Mouse (Mus musculus) forelimb bud, embryonic 11.5 days (tissue): ENCODE results near the gene Hcrt.
A peak's percentile ranks its signal among the peaks of the same experiment; 100 is the strongest.

Source experiments
- DNase-seq: peaks from one replicate; pipeline ENCODE4 v3.0.0-alpha.2; 2012; ENCODE audit warnings: low read depth, low spot score

Hcrt gene

DNA sequence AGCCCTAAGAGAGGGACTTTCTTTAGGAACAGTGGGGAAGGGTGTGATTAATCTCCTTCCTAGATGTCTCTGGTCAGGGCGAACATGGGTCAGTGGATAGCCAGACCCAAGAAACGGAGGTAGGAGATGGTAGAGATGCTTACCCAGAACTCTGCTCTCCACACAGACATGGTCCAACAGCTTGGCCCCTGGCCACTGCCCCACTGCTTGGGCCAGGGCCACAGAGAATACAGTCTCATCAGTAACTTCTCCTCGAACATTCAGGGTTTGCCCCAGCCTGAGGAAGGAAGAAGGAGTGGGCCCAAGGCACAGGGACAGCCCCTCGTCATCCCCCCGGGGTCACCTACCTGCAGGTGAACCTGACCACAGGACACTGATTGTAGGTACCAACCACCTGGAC lies 5.1 kb upstream of the Hcrt start:
- DNase-seq: no peak

GRCm38 (mm10) chr11:100766726-100767125 lies 4.0 kb upstream of the Hcrt start:
- no peak for DNase-seq

DNA sequence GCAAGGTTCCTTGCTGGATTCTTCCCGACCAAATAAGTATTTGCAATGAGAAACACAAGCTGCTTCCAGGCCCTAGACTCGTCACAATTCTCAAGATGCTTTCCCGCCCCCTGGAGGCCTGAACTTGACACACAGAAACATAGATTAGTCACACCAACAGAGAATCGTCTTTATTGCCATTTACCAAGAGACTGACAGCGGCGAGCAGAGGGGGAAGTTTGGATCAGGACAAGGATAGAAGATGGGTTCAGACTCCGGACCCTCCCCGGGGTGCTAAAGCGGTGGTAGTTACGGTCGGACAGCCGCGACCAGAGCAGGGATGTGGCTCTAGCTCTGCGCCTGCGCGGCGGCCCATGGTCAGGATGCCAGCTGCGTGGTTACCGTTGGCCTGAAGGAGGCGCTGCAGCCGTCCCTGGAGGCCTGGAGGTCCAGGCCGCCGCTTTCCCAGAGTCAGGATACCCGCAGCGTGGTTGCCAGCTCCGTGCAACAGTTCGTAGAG lies 1.1 kb downstream of the Hcrt start:
- DNase-seq: peak; percentile 81

DNA sequence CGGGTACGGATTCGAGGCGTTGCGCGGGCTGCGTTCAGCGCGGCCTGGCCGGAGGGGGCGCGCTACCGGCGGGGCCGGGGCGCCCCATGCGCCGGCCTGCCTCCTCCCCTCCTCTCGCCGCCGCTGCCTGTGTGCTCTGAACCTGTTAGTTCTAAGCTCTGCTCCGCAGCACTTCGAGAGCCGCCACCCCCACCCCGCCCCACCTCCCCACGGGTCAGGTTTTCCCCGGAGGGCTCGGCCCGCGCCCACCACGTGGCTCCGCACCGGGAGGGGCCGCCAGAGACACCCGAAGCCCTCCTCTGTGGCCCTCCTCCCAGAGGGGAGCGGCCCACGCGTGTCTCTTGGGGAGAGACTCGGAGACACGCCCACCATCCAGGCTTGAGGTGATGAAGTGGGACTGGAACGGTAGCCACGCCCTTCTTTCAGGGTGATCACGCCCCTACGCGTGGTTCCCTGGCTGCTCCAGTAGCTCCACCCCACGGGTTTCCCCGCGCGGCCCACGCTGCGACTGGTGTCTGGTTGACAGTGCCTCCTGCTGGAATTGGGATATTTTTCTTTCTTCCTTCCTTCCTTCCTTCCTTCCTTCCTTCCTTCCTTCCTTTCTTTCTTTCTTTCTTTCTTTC lies 3.0 kb downstream of the Hcrt start, which contains the start of gene Kcnh4:
TSS of gene Kcnh4 (minus strand) at position 332 of the 623 bp plus-strand sequence.
- DNase-seq: no peak

GRCm38 (mm10) chr11:100758707-100759610 lies 3.8 kb downstream of the Hcrt start:
- DNase-seq: peak; percentile 78

DNA sequence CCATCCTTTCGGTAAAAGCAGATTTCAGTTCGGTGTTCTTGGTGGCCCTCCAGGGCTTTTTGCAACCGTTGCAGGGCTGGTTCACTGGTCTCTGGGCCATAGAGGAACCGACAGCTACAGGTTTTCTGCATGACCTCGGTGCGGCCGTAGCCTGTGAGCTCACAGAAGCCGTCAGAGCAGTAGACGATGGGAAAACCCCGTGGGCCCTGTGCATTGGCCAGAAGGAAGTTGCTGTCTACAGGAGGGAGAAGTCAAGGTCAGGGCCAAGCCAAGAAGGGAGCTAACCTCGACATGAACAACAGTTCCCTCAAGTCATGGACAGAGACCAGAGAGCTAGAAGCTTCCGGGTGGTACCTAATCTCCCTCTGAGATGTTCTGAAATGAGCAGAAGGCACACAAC lies 5.2 kb downstream of the Hcrt start:
- DNase-seq: no peak

DNA sequence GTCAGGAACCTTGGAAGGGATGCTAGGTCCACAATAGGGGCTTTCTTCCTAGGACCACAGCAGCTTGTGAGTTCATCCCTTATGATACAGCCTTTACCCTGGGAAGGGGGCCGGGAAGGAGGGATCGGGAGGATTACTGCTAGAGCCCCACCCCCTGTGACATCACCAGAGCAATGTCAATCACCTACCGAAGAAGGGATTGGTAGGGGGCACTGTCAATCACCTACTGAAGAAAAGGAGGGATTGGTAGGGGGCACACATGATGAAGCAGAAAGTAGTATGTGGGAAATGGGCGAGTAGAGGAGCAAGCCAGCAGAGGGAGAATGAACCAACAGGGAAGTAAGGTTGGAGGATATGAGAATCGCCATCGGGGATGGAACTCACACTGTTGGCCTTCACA lies 6.3 kb downstream of the Hcrt start:
- no peak for DNase-seq

DNA sequence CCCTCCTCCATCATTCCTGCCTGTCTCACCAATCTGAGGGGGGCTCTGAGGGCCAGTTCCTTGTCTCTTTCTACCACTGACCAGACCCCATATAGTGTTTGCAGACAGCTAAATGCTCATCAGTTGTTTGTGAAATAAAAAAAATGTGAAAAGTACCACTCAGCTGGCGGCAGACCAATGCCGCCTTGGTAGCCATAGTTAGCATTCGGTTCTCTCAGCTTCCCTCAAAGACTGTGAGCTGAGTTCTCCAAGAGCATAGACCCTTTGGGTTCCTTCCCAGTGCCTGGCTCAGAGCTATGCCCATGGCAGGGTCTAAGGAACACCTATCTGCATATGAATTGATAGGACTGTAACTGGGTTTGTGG lies 8.1 kb downstream of the Hcrt start:
- no peak for DNase-seq

GRCm38 (mm10) chr11:100754021-100754692 lies 8.6 kb downstream of the Hcrt start:
- DNase-seq: no peak

GRCm38 (mm10) chr11:100752294-100752693 lies 10.4 kb downstream of the Hcrt start:
- no peak for DNase-seq

DNA sequence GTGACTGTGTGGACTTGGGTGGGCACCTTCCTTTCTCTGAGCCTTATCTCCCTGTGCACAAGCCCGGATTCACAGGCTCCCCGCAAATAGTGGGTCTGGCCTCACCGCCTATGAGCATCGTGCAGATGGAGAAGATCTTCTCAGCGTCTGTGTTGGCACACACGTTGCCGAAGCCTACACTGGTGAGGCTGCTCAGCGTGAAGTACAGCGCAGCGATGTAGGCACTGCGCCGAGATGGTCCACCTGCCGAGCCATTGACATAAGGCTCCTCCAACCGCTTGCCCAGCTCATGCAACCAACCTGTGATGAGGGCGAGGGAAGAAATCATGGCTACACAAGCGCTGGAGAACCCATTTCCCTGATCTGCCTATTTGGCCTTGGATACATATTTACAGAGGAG lies 12.6 kb downstream of the Hcrt start:
- no peak for DNase-seq

- DNase-seq: no peak
These were observed 13.3 kb downstream of the Hcrt start for GRCm38 (mm10) chr11:100749469-100749868.

GRCm38 (mm10) chr11:100748620-100749019 lies 14.1 kb downstream of the Hcrt start:
- DNase-seq: no peak

- no peak for DNase-seq
These were observed 15.6 kb downstream of the Hcrt start for GRCm38 (mm10) chr11:100747114-100747513.

GRCm38 (mm10) chr11:100746546-100746945 lies 16.2 kb downstream of the Hcrt start:
- no peak for DNase-seq

DNA sequence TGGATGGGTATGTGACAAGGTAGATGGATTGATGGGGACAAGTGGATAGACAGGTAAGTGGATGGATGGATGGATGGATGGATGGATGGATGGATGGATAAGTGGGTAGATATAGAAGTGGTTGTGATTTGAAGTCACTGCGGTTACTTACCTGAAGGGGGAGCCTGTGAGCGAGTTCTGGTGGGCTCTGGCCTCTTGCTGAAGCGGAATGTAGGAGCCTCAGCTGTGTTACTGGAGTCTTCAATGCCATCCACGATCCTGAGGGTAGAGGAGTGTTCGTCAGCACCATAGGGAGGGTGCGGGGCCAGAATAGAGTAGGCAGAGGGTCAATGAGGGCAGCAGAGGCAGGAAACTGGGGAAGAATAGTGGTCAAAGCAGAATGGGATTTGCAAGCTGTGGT lies 17.6 kb downstream of the Hcrt start:
- peak; percentile 61 for DNase-seq

DNA sequence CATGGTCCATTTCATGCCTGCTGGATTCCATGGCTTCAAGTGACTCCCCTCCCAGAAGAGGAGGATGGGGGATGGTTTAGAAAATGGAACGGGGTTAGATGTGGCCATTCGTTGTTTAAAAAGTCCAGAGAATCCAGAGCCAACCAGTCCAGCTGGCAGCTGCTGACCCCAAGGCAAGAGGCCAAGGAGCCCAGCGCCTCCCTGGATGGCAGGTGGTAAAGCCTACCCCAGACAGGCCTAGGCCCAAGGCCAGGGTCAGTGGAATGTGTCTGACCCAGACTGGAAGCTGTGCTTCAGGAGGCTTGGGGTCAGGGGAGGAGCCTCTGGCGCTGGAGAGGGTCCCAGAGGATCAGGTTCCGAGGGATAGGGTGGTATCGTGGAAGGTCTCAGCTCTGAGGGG lies 21.4 kb downstream of the Hcrt start:
- no peak for DNase-seq

- no peak for DNase-seq
These were observed 24.0 kb downstream of the Hcrt start for GRCm38 (mm10) chr11:100738749-100739148.

DNA sequence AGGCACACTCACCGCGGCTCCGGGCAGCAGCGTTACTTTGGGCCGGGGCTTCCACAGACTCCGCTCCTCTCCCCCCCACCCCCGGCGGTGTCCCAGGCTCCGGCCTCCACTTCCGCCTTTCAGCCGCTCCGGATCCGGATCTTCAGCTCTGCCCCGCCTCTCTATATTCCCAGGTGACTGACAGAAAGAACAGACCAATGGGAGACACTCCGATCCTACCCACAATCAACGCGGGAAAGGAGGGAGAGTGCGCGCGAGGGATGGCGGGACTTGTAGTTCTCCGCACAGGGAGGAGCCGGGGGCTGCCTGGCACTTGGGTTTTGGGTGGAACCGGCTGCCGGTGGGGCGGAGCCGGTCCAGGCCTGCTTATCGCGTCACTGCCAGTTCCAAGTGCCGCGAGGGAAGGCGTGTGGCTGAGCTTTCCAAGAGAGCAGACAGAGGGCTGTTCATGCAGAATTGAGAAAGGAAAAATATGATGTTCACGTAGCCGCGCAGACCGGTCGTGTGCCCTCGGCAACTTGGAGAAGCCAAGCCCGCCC lies 24.6 kb downstream of the Hcrt start, which contains the start of gene Rab5c:
TSS of gene Rab5c (minus strand) at position 150 of the 539 bp plus-strand sequence.
- DNase-seq: peak; percentile 99

DNA sequence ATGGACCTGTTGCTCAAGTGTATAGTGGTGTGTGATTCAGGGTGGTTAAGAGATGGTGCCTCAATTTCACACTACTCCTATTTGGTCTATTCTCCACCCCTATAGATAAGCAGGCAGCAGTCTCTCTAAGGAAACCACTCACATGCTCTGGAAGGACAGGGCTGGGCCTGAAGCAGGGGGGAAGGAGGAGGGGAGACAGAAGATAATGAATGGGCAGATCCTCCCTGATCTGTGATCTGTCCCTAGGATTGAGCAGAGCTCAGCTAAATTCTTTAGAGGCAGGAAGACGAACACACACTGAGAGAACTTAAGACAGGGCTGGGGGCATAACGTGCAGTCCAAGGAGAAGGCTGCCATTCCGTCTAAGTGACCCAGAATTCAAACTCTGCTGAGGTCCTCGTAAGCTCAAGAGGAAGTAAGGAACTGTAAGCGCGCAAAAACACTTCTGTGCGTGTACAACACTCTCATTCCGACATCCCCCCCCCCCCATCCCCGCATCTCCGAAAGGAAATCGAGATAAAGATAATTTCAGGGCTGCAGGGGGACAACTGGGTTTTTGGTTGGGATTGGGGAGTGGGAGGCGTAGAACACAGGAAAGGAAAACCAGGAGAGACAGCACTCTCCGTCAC lies 25.5 kb downstream of the Hcrt start:
- DNase-seq: no peak

- no peak for DNase-seq
These were observed 26.0 kb downstream of the Hcrt start for GRCm38 (mm10) chr11:100736746-100737080.
